Mouse (Mus musculus) frontal cortex, adult (tissue): ENCODE measurements around the gene Nxf2.
A peak's percentile ranks its signal among the peaks of the same experiment; 100 is the strongest.
"Not testable (repeated sequence)": the region's sequence is repeated elsewhere in the genome, so short reads cannot be mapped to it uniquely, and the experiment has no call there.

Source experiments
- ATAC-seq: cut with Nextera tagmentation; 2 replicates; pipeline ENCODE4 v1.9.2; 2017; ENCODE audit warnings: mild to moderate bottlenecking, moderate library complexity, mixed read lengths; ENCODE audit not compliant: low TSS enrichment

Nxf2 gene

DNA sequence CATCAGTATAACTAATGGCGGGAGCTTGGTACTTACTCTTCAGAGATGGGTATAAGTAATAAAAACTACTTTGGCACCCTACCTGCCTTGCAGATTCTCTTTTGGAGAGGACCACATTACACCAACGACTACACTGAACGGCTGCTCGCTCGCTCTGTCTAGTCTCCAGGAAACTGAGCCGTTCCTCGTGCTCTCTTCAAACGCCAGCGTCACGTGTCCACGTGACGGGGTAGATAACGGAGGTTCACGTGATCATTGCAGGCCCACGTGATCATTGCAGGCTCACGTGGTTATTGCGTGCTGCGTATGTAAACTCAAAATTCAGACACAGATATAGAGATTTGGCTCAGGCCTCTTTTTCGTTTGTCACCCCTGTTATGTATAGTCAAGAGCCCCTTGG is at the start of gene Nxf2:
Gene Nxf2 (minus strand): TSS at position 209 of the 400 bp plus-strand sequence.
- ATAC-seq, result no peak

DNA sequence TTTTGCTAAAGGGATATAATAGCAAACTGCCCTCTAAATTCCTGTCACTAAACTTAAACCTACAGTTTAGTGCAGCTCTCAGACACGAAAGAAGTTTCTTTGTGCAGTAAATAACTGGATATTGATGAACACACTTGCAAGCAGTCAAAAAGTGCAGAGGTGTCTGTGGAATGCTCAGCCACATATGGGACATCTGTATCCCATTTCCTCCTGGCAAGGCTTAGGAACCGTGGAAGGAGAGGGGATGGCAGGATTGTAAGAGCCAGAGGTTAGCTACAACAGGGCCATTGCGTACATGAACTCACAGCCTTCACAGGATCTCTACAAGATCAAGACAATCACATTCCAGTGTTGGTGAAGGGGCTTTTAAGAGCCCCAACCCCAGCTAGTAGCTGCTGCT is 46.8 kb upstream of the Nxf2 start:
- no peak for ATAC-seq

DNA sequence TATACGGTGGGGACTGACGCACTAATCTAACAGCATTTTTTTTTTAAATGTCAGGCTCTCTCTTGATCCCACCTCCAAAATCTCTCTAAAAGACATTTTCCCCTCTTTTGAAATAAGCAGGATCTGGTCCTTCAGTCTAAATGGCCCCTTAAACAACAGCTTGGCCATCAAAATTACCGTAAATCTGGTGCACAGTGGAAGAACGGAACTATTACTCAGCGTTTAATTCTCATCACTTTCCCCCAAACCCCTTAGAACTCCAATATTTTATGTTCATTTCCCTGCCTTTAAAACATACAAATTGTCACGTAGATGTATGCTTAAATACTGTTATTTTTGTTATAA is 44.9 kb upstream of the Nxf2 start:
- ATAC-seq, result peak; percentile 55

DNA sequence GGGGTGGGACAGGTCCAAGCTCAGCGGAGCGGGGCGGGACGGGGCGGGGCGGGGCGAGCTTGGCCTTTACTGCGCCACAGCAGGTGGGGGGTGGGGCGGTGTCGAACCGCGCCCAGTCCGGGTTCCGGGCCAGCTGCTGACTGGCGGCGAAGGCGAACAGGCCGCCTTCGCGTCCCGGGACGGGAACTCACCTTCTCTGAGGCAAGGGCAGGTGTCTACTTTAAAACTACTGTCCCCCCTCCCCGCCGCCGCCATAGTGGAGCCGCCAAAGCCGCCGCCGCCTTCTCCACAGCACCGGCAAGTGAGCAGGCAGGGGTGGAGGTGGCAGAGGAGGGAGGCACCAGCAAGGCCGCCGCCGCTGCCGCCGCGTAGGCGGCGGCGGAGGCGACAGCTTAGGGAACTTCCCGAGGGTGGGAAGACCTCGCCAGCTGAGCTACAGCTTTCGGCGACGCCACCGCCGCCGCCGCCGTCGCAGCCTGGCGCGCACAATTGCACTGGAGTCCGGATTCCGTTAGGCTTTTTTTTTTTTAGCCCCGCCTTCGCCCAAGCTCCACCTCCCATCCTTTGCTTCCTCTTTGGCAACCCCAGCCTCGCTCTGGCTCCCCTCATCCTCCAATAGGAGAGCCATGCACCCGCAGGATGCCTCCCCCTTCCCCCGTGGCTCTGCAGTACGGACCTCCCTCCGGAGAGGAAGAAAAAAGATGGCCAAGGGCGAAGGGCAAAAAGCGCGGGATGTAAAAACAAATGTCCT is 44.3 kb upstream of the Nxf2 start, which contains the start of gene Zmat1:
Gene Zmat1 (minus strand): TSS at position 490 of the 751 bp plus-strand sequence.
- ATAC-seq, result peak; percentile 100

DNA sequence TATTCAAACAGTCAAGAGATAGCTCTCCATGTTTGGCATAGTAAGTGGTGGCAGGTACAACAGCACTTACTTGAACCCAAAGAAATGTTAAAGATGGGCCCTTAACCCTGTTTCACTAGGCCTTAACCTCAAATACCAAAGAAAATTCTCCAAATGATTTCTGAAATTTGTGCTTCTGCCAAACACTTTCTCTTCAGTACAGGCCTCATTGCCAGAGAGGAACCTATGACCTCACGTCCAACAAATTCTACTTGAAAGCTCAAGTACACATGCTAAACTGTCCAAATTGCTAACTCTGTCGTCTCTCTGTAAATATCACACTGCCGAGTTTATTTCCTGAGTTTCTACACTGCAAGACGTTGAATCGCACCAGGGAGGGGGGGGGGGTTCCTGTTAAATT is 43.5 kb upstream of the Nxf2 start:
- ATAC-seq, result no peak

DNA sequence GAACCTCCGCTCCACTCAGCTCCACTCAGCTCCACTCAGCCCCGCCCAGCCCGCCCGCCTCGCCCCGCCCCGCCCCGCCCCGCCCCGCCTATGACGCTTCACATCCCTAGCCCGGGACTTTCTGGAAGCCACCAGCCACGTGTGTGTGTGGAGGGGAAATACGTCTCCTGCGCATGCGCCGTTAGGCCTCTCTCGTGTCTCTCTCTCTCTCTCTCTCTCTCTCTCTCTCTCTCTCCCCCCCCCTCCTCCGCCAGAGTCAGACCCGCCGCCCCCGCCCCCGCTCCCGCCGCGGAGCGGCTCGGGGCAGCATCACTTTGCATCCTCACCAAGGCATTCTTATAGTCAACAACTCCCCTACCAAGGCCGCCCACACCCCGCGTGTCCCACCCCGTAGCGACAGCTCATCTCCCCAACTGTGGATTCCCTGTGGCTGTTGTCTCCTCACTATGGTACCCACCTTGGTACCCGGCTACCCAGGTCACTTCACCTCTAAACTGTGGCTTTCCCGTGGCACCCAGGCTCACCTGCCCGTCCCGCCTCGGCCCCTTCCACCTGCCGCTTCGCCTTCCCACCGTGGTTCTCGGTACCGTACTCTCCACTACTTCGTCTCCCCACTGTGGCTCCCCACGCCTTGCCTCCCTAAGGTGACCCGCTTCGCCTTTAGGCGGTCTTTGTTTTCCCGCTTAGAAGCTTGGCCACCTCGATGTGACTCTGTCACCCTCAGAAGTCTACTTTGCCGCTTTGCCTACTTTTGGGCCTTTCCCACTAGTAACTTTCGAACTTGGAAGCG is 1.1 kb downstream of the Nxf2 start:
- ATAC-seq, result peak; percentile 90

DNA sequence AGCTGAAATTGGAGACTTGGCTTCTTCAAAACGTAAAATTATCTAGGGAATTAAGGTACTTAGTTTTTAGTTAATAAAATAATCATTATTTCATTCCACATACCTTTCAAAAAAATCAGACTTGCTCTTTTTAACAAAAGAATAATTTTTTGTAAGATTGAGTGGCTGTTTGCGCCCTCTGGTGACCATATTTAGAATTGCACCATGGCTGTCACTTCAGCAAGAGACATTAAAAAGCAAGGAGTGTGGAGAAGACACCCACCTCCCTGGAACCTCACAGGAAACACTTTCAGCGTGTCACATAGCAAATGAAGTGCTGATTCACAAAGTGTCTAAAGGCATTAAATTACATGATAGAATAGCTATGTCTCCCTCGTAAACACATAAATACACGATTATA is 34.2 kb downstream of the Nxf2 start:
- ATAC-seq, result no peak

DNA sequence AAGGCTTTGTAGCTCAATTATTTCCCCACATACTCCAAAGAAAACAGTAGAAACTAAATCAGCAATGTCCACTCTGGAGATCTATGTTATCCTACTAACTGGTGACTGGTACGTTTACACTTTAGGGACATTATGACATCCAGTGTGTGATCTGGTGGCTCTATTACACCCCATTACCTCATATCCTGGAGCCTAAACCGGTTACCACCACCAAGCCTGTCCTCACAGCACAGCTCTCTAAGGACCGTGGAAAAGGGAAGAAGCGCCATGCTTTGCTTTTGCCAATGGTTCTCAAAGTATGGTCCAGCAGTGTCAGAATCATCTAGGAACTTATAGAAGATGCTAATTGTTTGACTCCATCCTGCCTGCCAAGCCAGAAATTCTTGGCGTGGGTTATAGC is 34.6 kb downstream of the Nxf2 start:
- no peak for ATAC-seq

DNA sequence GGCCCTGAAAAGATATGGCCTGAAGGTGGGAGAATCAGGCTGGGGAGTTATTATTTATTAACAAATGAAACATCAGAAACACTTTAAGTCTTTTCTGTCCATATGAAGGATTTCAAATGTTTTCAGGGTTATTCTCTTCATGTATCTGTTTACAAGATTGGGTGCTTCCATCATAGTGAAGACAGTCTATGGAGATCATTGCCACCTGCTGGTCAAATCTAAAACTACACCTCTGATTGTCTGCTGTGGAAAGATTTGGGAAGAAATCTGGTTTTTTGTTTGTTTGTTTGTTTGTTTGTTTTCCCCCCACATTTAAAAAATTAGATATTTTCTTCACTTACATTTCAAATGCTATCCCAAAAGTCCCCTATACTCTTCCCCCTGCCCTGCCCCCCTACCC is 39.5 kb downstream of the Nxf2 start:
- ATAC-seq, result no peak

DNA sequence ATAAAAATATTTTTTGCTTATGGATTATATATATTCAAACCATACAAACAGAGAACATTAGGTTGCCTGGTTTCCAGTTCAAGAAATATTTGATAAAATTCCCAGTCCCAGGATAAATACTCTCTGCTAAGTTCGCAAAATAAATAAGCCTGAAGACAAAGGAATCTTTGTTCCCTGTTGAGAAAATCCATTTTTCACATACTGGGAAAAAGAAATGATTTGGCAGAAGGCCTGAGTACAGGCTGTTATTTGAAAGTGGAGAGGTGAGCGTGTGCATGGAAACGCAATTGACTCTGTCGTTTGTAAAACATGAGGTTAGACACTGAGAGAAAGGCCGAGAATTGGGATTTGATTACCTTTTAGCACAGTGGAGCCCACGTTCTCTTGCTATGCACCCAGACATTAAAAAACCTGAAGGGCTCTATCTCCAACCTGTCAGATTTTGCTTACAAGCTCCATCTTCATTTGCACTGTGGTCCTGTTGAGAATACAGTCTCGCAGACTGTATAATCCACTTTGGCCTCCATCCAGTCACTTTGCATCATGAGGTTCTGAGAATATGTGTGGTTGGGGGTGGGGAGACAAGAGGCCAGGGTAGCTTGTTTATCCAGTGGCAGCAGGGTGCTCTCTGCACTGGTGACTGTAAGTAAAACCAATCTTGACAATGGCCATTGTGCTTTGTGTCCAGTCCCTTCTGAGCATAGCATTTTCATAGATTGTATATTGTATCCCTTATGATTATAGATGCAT is 40.7 kb downstream of the Nxf2 start:
- ATAC-seq, result no peak

DNA sequence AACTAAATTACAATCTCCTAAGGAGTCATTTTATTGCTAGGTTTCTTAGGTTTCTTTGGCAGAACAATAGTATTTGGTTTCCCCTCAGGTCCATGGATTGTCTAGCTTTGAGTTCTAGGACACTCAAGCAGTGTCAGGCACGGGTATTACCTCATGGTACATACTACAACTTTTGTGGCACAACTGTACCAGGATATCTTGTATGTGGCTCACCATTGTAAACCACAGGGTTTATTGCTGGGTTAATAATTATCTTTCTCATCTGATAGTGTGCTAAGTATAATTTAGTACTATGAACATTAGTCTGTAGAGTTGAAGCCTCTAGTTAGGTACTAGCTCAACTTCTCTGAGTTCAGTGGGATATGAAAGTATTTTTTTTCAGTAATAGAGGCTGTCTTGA is 45.3 kb downstream of the Nxf2 start:
- ATAC-seq, result no peak

DNA sequence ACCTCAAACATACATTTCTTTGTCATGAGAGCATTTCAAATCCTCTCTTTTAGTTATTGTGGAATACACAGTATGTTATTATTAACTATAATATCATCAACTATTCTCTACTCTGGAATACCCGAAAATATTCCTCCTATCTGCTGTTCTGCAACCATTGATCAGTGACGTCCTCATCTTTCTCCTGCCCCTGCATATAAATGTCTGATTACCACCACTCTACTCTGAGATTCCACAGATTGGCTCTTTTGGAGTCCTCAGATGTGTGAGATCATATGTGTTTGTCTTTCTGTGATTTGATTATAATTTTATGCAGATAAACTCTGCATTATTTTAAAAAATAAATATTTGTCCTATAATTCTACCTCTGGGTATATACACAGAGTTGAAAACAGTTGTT is 48.8 kb downstream of the Nxf2 start:
- no peak for ATAC-seq

DNA sequence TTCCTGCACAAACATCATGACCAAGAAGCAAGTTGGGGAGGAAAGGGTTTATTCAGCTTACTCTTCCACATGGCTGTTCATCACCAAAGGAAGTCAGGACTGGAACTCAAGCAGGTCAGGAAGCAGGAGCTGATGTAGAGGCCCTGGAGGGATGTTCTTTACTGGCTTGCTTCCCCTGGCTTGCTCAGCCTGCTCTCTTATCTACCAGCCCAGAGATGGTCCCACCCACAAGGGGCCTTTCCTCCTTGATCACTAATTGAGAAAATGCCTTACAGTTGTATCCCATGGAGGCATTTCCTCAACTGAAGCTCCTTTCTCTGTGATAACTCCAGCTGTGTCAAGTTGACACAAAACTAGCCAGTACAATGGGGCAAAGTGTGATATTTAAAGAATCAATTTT is 49.2 kb downstream of the Nxf2 start:
- ATAC-seq, result not testable (repeated sequence)

DNA sequence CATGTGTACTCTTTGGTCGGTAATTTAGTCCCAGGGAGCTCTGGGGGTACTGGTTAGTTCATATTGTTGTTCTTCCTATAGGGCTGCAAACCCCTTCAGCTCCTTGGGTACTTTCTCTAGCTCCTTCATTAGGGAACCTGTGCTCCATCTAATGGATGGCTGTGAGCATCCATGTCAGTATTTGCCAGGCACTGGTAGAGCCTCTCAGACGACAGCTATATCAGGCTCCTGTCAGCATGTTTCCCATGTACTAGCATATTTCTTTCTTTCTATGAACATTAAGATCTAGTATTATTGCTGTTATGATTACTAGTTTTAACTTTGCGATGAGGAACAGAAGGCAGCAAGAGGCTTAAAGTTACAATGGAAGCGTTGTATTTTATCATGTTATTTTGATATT is 49.7 kb downstream of the Nxf2 start:
- no peak for ATAC-seq

DNA sequence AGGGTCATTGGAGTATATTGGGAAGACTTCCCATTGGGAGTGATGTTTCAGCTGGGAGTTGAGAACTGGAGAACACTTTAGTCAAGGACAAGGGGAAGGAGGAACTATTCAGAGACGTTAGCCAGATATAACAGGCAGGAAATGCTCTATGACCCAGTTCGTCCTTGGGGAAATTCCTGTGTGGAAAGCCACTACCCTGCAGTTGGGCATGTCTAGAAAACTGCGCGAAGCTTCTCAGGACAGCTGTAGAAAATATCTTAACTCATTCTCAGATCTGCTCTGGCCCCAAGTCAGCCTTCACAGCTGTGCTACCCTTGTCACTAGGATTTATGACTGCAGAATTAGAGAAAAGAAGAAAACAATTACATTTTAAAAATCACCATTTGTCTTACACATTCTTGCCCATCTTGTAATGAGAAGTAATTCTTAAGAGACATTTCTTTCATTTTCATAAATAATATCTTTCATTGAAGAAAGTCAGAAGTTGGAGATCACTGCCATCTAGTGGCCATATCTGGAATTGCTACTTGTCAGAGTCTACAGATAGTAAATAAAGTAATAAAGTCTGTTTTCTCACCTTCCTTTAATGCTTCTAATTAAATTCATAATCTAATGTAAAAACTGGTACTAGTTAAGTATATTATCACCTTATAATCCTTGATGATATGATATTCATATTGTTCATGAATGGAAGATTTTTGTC is 51.2 kb downstream of the Nxf2 start:
- no peak for ATAC-seq

DNA sequence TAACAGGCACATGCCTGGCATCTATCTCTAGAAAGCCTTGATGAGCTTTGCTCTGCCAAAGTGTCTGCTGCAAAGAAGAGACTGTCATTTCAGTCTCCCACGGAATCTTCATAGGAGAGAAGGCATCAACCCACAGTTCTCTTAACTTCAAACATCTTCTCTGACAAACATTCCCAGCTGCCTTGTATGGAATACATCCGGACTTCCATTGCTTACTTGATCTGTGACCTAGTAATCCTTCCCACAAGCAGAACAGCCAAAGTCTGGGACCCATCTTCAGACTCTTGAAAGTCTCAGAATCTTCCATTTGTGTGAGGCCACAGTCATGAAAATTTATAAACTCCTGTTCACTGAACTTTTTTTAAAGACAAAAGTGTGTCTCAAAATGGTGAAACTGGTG is 51.7 kb downstream of the Nxf2 start:
- ATAC-seq, result no peak

DNA sequence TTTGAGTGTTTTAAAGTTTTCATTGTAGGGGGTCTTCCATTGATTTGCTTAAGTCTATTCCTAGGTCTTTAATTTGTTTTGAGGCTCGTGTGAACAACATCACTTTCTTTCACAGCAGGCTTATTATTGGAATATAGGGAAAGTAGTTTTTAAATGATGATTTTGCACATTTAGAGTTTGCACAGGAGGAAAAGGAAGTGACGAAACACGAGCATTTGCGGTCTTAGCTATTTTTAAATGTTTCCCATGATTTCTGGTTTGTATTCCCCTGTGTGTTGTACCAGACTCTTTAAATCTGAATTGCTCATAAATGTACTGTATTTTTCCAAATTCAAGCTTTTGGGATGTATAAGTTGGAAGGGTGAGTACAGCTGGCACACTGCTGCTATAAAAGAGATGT is 54.2 kb downstream of the Nxf2 start:
- no peak for ATAC-seq
